Mouse (Mus musculus) mouse embryonic stem cell (cell line): ENCODE data around the gene Csad.

Experiments
- in situ Hi-C, 2 experiments: fragments of 300-500 bp; cut with MboI; formaldehyde crosslinking; loops; 1 replicate in 1 of 2; 3 replicates in 1 of 2; pipeline ENCODE4 v1.14.3; 2019 to 2020; ENCODE audit warnings: low sequenced_read_pairs in 2 of 2, low pct_unique_long_range_greater_than_20kb in 1 of 2, mixed read lengths in 1 of 2; ENCODE audit not compliant: unreplicated experiment in 1 of 2

Csad gene

GRCm38 (mm10) chr15:102204674-102205505 lies at the start of gene Csad:
Gene Csad (minus strand): TSS chr15:102204724.
- in situ Hi-C loops, result no loop called here

- in situ Hi-C loops, result no loop called here
These were observed 46.0 kb upstream of the Csad start for GRCm38 (mm10) chr15:102250521-102250920.

- in situ Hi-C loops, result no loop called here
These were observed 45.4 kb upstream of the Csad start for GRCm38 (mm10) chr15:102249967-102250366.

- in situ Hi-C loops, result no loop called here
These were observed 44.7 kb upstream of the Csad start for GRCm38 (mm10) chr15:102249251-102249691.

GRCm38 (mm10) chr15:102248812-102249191 lies 44.3 kb upstream of the Csad start:
- in situ Hi-C loops, result no loop called here

- in situ Hi-C loops, result no loop called here
These were observed 43.7 kb upstream of the Csad start for GRCm38 (mm10) chr15:102248131-102248811.

- in situ Hi-C loops, result no loop called here
These were observed 43.0 kb upstream of the Csad start for GRCm38 (mm10) chr15:102247252-102248130.

- in situ Hi-C loops, result no loop called here
These were observed 42.3 kb upstream of the Csad start for GRCm38 (mm10) chr15:102246866-102247251.

- in situ Hi-C loops, result no loop called here
These were observed 41.6 kb upstream of the Csad start for GRCm38 (mm10) chr15:102245891-102246741.

- in situ Hi-C loops, result no loop called here
These were observed 40.9 kb upstream of the Csad start for GRCm38 (mm10) chr15:102245461-102245881.

- in situ Hi-C loops, result no loop called here
These were observed 40.0 kb upstream of the Csad start for GRCm38 (mm10) chr15:102244306-102245191.

- in situ Hi-C loops, result no loop called here
These were observed 39.0 kb upstream of the Csad start for GRCm38 (mm10) chr15:102243229-102244190.

- in situ Hi-C loops, result no loop called here
These were observed 38.1 kb upstream of the Csad start for GRCm38 (mm10) chr15:102242404-102243228.

GRCm38 (mm10) chr15:102240607-102241006 lies 36.1 kb upstream of the Csad start:
- in situ Hi-C loops, result no loop called here

- in situ Hi-C loops, result loop anchor here in 1 of 2 experiments (5.0 kb wide), 1 partner anchor 32 kb away; the partner anchor contains the start of gene Gm9918
These were observed 35.3 kb upstream of the Csad start for GRCm38 (mm10) chr15:102239851-102240250.
